Mouse (Mus musculus): ENCODE results near the gene Tpd52l2.

Tpd52l2 gene

DNA sequence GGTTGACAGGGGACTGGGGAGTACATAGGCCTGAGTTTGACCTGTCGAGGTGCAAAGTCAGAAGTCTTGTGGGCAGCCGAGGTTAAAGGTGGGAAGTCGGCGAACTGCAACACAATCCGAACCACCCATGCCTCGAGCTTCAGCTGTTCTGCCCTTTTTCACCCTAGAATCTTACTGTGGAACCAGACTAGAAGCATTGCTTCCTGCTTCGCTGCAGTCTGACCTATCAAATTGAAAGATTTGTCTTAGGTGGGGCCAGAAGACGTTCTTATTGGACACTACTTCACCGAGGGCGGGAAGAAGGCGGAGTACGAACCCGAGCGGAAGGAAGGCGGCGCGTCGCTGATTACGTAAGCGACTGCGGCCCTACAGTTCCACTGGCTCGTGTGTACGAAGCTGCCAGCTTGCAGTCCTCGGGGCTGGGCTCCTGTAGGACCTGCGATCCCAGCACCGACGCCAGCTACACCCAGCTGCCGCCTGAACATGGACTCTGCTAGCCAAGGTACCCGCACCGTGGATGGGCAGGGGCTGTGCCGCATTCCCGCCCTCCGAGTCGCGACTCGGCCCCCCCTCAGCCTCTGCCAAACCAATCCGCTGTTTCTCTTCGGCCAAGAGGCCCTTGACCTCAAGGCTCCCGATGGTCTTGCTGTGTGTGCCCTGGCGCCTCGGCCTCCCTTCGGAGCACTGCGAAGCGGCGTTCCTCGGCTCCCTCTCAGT, at the start of gene Tpd52l2:
TSS of gene Tpd52l2 (plus strand) at position 312 of the 717 bp plus-strand sequence.
- DNase-seq = peak; percentile 100

DNA sequence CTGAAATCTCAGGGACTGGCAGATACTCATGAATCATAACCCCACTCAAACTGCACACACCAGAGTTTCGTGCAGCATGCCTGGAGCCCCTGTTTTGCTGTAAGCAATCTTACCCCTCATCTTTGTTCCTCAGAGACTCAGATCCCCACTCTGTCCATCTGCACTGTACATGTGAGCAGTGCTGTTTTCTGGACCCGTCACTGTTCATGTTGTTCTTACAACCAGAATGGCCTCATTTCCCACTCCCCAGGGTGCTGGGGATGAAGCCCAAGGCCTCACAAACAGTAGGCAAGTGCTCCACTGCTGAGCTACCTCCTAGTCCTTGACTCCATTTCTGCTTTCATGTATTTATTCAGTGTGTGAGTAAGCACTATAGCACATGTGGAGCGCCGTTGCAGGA, 44.8 kb upstream of the Tpd52l2 start:
- no peak for DNase-seq

DNA sequence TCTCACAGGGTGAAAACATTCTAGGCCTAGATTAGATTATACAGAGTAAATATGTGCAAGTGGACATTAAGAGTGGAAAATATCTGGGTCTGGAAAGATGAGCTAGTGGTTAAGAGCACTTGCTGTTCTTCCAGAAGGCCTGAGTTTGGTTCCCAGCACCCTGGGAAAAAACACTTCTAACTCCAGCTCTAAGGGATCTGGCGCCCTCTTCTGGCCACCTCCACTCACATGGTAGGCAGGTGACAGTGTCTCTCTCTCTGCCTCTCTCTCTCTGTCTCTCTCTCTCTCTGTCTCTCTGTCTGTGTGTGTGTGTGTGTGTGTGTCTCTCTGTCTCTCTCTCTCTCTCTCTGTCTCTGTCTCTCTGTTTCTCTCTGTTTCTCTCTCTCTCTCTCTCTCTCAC, 43.7 kb upstream of the Tpd52l2 start:
- DNase-seq = no peak

DNA sequence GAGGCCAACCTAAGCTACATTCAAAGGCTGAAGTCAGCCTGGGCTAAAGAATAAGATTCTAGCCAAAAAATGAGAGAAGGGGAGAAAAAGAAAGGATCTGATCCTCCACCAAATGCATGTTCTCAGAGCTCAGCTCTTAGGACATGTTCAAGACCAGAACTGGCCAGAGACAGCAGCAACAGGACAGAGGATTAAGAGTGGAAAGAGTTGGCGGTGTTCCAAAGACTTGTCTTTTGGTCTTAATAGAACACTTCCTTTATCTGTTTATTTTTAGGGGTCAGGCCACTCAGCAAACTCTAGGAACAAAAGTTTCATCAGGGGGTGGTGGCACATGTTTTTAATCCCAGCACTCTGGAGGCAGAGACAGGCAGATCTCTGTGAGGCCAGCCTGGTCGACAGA, 41.0 kb upstream of the Tpd52l2 start:
- peak; percentile 88 for DNase-seq

DNA sequence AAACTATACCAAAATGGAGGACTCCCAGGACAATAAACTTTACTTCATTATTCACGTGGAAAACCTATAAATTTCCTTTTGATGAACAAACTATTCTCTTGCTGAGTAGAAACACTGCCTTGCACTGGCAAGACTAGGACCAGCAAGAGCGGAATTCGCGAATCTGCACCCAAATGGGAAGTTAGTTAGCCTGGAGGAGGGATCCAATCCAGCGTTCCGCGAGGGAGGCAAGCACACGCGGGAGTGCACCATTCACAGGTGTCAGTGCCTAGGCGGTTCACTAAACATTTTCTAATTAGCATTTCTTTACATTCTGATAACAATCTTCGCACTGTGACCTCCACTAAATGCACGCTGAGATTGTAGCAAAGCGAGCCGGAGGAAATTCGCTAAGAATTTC, 39.1 kb upstream of the Tpd52l2 start:
- DNase-seq = no peak

DNA sequence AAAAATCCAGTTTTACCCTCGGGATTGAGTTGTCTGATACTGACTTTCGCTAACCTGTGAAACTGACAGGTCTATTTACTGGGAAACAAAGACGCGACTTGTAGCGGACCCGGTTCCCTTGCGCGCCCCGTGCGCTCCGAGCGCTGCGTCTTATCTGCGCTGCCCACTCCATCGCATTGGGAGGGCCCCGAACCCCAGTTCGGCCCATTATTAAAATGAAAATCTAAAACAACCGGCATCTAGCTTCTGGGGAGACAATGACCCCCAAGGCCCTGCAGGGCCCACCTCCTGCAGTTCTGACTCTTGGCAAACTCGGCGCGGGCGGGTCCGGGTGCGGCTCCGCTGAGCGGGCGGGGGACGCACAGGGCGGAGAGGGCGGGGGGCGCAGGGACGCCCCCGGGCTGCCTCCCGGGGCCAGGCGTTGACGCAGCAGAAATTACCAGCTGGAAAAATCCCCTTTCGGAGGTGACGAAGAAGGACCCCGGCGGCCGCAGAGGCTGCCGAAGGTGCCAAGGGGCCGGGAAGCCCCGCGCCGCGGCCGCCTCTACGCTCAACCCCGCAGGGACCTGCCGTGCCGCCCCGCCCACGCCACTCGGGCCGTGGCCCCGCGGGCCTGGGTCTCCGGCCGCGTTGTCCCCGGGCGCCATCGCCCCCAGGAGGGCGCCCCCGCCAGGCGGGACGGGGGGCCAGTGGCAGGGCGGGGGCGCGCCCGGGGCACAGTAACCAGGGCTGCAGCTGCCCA, 38.4 kb upstream of the Tpd52l2 start:
- DNase-seq = peak; percentile 96

DNA sequence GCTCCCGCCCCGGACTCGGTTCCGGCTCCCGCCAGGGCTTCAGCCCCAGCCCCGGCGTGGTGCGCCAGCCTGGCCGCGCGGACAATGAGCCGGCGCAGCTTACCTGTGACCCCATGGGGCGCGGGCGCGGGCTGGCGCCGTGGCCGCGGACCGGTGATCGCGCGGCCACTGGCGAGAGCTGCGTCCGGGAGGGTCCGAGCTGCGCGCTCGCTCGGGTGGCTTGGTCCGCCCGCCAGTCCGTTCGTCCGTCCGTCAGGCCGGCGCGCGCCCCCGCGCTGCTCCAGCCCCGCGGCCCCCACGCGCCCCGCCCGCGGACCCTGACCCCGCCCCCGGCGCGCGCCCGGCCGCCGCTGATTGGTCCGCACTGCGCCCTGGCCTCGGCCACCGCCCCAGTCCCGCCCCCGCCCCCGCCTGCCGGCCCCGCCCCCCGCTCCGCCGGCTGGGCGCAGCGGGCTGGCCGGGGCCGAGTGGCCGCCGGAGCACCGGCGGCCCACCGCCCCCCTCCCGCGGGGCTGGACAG, 37.7 kb upstream of the Tpd52l2 start, which contains the start of gene Zbtb46:
TSS of gene Zbtb46 (minus strand) at position 274 of the 520 bp plus-strand sequence.
- peak; percentile 99 for DNase-seq

DNA sequence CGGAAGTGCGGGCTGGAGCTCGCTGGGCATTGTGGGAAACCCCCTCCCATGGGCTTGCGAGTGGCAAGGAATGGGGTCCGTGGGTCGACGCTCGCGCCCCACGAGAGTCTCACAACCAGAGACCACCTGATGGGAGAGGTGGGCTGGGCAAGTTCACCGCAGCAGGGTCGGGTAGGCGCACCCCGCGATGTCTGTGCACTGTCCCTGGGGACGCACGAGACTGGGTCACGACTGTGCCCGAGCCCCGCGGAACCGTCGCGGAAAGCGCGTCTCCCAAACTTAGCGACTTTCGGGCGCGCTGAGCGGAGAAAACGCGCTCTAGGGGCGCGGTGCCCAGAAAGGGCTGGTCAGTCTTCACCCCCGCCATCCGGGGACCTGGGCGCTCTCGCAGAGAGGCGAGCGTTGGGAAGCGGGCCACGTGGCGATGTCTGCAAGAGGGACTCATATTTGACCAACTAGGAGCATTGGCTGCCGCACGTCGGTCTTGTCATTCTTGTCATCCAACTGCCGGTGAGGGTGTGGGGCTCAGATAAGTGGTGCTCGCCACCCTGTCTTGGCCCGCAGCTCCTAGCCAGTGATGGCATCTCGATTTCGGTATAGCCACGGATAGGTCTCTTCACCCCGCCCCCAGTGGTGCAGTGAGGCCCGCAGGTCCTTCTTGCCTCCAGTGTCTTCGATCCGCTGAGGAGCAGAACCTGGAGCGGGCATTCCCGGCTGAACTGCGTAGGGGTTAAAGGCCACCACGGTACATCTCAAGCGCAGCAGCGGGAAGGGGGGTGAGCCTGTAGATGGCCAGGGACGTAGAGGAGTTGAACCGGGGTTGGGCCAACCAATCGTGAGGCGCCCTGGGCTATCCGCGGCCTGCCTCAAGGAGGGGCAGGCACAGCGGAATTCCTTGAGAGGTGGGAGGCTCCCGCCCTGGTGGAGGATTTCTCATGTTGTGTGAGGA, 37.0 kb upstream of the Tpd52l2 start:
- peak; percentile 99 for DNase-seq

DNA sequence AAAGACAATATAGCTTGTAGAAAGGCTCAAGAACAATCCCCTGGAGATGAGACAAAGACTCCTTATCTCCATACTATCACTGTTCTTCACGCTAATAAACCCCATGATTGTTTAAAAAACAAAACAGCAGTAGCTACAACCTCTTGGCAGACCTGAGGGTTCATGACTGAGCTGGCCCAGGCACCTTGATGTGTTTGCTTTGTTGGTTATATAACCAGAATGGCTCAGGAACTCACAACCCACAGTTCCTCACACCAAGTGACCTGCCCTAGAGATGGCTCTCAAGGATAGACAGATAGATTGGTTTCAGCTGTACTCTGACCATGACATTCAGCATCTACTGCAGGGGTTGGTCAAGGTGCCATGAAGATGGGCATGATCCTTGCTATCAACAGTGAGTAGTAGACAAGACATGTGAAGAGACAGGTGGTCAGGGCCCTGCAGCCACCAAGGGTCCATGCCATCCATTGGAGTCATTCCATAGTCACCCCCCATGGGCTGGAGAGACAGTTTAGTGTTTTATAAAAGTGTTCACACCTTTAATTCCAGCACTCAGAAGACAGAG, 35.3 kb upstream of the Tpd52l2 start:
- no peak for DNase-seq

DNA sequence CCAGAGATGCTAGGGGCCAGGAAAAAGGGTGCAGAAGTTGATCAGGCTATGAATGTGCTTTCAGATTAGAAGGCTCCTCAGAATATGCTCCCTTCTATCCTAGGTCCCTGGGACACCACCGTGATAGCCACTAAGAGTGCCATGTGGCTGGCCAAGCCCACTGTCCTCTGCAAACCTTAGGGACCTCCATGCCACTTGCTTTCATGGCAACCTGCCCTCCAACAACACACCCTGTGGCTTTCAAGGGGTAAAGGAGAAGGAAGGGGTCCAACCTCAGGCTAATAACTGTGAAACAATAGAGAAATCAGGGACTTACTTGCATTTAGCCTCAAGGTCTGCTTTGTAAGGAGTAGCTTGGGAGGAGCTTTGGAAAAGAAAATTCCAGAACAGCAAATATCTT, 34.3 kb upstream of the Tpd52l2 start:
- DNase-seq = no peak

DNA sequence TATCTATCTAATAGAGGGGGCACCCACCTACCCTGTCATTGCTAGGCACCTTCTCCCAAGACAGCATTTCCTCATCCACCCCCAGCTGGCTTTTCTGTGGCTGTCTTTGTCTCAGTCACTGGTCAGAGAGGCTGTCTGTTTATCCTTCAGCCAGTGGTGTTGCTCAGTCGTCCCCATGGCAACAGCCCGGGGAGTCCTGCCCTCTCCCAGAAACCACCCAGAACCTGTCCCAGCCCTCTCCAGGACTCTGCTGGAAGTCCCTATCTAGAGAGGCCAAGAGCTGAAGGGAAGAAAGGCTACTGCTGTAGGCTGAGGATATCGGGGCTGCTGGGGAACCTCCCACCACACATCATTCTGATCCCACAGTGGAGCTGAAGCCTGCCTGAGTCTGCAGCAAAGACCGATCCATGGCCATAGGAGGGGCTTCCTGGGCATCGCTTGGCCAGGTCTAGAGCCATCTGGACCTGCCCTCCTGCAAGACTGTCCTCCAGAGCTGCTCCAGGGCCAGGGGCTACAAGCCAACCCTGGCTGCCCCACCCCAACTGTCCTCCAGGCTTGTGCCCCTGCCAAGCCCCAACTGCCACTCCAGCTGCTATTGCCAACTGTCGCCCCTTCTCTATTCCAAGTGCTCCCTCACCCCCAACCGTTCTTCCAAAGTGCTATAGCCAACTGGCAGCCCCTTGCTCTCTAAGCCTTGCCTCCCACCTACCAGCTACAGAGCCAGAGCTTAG, 33.8 kb upstream of the Tpd52l2 start:
- DNase-seq = peak; percentile 98

DNA sequence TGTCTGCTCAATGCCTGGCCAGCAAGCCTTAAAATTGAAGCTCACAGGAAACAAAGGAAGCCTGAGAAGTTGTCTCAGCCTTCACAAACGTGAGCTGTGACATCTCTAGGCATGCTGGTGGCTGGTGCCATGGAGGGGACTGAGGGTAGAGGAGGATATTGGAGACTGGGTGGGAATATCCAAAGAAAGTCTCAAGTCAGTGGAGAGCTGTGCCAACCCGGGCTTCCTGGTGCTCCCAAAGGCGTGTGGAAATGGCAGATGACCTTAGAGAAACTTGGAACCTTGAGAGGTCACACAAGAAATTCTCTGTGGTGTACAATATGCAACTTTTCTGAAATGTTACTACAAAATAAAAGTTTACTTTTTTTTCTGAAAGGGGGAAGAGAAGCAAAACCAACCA, 31.5 kb upstream of the Tpd52l2 start:
- peak; percentile 76 for DNase-seq

DNA sequence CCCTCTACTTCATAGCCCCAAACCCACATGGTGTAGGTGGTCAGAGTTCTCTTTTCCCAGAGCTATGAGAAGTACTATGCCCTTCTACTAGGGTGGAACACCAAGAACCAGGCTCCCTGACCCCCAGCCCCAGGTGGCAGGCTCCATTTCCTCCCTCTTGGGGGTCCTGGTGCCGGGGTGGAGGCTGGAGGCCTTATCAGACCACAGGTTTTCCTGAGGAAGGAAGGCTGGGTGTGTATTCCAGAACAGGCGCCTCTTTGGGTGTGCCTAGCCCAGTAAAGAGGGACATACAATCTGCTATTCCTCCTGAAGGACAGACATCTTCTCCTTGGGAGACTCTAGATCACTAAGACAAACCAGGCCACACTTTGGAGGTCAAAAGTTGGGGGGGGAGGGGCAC, 26.7 kb upstream of the Tpd52l2 start:
- DNase-seq = peak; percentile 98

DNA sequence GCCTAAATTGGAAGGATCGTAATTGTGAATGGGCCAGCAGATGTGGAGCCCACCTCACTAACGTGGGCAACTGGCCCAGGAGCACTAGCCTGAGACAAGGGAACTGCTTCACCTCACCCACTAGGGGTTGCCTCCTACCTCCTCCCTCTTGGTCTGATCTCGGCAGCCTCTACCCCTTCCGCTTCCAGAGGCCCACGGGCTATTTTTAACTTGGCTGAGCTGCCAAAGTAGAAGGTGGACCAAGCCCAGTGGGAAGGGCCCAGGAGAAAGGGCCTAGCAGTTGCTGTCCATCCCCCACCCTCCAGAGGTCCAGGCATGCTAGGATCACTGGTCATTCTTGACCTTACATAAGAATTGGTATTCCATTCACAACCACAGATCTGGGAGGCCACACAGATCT, 25.7 kb upstream of the Tpd52l2 start:
- DNase-seq = peak; percentile 99

DNA sequence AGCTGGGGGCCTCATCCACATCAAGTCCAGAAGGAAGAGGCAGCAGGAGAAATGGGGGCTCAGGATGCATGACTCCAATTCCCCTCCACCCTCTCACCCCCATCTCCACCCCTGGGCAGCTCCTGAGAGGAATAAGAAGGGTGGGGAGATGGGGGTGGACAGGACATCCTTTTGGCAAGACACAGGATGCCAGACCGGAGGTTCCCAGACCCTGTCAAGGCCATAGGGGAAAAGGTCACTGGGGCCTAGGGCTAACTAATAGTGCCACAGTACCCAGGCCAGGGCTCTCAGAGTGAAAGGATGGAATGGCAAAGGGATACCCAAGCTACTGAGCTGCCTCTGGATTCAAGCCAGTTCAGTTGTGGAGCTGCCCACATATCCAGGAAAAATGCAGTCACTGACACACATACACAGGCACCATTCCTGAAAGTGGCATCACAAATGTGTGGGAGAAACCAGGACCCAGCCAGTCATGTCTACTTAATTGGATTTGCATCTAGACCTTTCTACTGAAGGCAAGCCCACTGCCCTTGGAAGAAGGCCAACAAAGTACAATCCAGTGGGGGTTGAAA, 24.6 kb upstream of the Tpd52l2 start:
- peak; percentile 97 for DNase-seq

DNA sequence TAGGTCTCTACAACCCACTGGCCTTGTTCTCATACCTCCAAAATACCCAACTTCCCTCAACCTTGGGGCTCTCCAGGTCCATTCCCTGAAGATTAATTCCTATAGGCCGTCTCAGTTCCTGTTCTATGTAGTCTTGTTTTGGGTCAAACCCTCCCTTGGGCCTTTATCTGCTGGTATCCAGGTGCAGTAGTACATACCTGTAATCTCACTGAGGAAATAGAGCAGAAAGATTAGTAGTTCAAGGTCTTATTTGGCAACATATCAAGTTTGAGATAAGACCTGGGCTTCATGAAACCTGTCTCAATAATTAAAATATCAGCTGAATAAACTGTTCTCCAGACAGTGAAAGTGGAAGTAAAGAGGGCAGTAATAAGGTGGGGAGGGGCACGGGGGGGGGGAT, 13.8 kb upstream of the Tpd52l2 start:
- DNase-seq = no peak

DNA sequence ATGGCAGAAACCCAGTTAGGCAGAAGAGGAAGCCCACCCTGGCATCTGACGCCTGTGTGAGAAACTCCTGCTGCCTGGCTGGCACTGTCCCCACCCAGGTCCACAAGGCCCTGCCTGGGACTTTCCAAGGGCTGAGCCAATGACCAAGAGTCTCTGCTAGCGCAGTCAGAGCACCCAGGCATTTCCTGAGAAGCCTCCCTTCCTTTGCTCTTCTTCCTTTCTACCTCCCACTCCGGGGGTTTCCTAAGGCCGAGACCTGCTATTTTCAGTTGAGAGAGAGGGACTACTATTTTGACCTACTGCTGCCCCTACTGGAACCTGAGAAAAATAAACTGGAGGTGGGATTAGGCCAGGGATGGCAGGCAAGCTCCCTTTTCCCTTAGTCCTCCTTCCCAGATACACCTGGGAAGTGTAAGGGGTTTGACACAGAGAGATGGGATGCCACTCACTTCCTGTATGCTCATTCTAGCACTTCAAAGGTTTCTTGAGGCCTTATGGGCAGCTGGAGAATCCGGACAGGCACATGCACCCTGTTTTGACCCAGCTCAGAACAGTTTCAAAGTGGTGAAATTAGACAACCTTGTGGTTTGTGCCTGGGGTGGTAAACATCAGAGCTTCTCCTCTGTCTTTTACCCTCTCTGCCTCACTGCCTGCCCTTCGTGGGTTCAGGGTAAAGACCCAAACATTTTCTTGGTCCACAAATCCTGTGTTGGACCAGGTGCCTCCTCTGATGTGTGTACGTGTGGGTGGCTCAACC, 13.2 kb upstream of the Tpd52l2 start:
- peak; percentile 99 for DNase-seq

DNA sequence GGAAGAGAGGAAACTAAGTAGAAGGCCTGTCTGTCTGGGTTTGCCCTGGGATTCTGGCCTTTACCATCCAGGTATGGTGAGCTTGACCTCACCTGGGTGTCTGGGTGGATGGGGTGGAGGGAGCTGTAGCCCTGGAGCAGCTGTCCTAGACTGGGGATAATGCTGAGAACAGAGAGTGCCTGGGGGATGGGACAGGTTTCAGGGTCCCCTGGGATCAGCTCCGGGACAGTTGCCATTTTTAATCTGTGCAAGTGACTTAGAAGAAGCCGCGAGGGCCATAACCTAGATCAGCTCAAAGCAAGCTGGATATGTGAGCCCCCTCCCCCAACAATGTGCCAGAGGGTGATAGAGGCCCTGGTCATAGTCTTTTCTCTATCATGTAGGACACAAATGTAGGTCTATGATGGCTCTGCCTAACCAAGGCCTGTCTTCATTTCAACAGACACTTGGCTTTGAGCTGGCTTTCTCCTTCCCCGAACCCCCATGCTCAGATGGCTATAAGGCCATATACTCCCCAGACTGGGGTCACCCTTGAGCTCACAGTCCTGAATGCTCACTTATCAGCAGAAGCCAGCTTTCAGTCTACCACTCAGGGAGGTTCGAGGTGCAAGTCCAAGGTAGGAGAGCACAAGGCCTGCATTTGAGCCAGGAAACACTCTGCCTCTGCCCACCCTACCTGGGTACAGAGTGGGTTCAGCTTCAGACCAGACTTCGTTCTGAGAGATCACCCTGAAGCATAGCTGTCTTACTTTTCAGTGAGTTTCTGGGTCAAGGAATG, 12.3 kb upstream of the Tpd52l2 start:
- DNase-seq = peak; percentile 96

DNA sequence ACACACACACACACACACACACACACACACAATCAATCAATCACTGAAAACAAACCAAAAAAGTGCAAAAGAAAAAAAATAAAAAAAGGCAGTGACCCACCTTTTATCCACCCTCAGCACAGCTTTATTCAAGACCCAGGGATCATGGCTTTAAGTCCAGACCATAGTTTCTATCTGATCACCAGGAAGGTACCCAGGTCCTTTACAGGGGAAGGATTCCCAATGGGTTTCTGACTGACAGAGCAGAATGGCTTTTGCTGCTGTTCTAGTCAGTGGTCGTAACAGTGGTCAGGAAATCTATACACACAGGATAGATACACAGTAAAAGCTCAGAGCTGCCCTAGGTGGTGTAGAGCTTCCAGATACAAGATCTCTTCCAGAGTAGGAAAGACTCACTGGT, 11.2 kb upstream of the Tpd52l2 start:
- no peak for DNase-seq

All from heart, adult 11 months (tissue).